Mouse (Mus musculus) myocyte (in vitro differentiated cells): ENCODE measurements around the gene Etv6.

Experiments
- E2F4 ChIP-seq: IDR thresholded peaks from one replicate; pipeline ENCODE4 v1.6.1; 2011; ENCODE audit warnings: mild to moderate bottlenecking, control low read depth, moderate library complexity; ENCODE audit not compliant: insufficient read depth
- MAX ChIP-seq: IDR thresholded peaks from one replicate; pipeline ENCODE4 v1.6.1; 2011; ENCODE audit warnings: low read depth, mild to moderate bottlenecking, control low read depth
- MYOD1 ChIP-seq, 3 experiments: IDR thresholded peaks; one replicate each; pipeline ENCODE4 v1.6.1; 2011; ENCODE audit warnings: control low read depth in 2 of 3, low read depth in 2 of 3, mild to moderate bottlenecking in 2 of 3, moderate library complexity in 1 of 3; ENCODE audit not compliant: insufficient read length in 2 of 3, control insufficient read depth in 1 of 3
- POLR2A ChIP-seq: IDR thresholded peaks from one replicate; pipeline ENCODE4 v1.6.1; 2011; ENCODE audit warnings: low read depth, mild to moderate bottlenecking, control low read depth, moderate library complexity; ENCODE audit not compliant: insufficient read length
- POLR2AphosphoS2 ChIP-seq: IDR thresholded peaks from one replicate; pipeline ENCODE4 v1.6.1; 2011; ENCODE audit warnings: low read depth, control low read depth; ENCODE audit not compliant: insufficient read length
- USF1 ChIP-seq: IDR thresholded peaks from one replicate; pipeline ENCODE4 v1.6.1; 2011; ENCODE audit warnings: low read depth, mild to moderate bottlenecking, control low read depth, moderate library complexity

DNA sequence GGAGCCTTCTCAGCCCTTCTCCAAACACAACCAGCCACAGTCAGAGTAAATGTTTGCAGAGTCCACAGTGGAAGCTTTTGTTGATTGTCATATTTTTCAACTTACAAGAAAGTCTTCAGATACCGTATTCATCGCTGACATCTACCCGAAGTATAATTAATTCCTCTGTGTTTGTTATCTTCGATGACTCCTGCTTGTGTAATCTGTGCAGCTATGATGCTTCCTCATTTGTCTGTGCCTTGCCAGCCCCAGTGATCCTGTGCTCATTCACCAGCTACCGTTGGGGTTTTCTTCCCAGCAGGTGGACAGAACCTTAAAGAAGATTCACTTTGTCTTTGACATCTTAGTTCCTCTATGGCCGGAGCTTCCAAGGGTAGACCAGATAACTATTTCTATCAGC, 37.4 kb downstream of the Etv6 start:
- TF ChIP-seq POLR2A (no peak), MYOD1 (IDR thresholded peaks at IDR 0.05; ENCODE audit: control insufficient read depth in 1 of 3, insufficient read length in 2 of 3, low read depth in 2 of 3) (no peak), POLR2AphosphoS2 (no peak), E2F4 (no peak), MAX (no peak), USF1 (no peak)
